In genomic region chr8:83565731-83566375, GRCm38 (mm10) we compare ENCODE assay signal across 8 mouse cellular contexts. TPM values are rescaled to one million over a fixed set of nuclear protein-coding genes. Genes with fewer than 3 reads are reported as not detected.
A peak's percentile ranks its signal among the peaks of the same experiment; 100 is the strongest.
DNase-seq lines count a peak whose midpoint lies in the region; ATAC-seq and TF ChIP-seq lines count a peak whose summit lies in the region.

No protein-coding gene starts in this region.

- ATAC-seq in forebrain, embryonic 12.5 days (ENCODE audit: low FRiP score): peak; percentile 15; the same call in 1 of the 2 replicates
- ATAC-seq in kidney, postnatal 0 days (replicated peaks; ENCODE audit: low FRiP score, low read depth): no peak
- peak; percentile 2; the same call in 1 of the 2 replicates for ATAC-seq in midbrain, postnatal 0 days (ENCODE audit: low FRiP score)

- H3K4me3 ChIP-seq in forebrain, embryonic 12.5 days (replicated peaks): no peak overlapping the region
- H3K4me3 ChIP-seq in kidney, postnatal 0 days (replicated peaks; ENCODE audit: low read depth, low read length): no peak overlapping the region
- H3K4me3 ChIP-seq in midbrain, postnatal 0 days (ENCODE audit: low read depth, low read length): no peak overlapping the region

- no peaks in the 10 kb centered on the region for H3K9me3 ChIP-seq in forebrain, embryonic 12.5 days
- no peaks in the 10 kb centered on the region for H3K9me3 ChIP-seq in kidney, postnatal 0 days (replicated peaks; ENCODE audit: low read length)
- H3K9me3 ChIP-seq in midbrain, postnatal 0 days (ENCODE audit: low read length): no peaks in the 10 kb centered on the region

- H3K4me1 ChIP-seq in forebrain, embryonic 12.5 days: peaks cover 21% of the 10 kb centered on the region
- H3K4me1 ChIP-seq in kidney, postnatal 0 days (replicated peaks; ENCODE audit: insufficient read depth, low read length): peaks cover 10% of the 10 kb centered on the region
- peaks cover 9% of the 10 kb centered on the region; the same call in 1 of the 2 replicates for H3K4me1 ChIP-seq in midbrain, postnatal 0 days (ENCODE audit: insufficient read depth, low read length)

- no peak overlapping the region for H3K4me2 ChIP-seq in forebrain, embryonic 12.5 days
- peak overlapping the region; percentile 80 for H3K4me2 ChIP-seq in kidney, postnatal 0 days (ENCODE audit: low read length)
- no peak overlapping the region for H3K4me2 ChIP-seq in midbrain, postnatal 0 days (ENCODE audit: low read depth, low read length, poor library complexity, severe bottlenecking)

- no peak overlapping the region for H3K27ac ChIP-seq in forebrain, embryonic 12.5 days
- no peak overlapping the region for H3K27ac ChIP-seq in kidney, postnatal 0 days
- H3K27ac ChIP-seq in midbrain, postnatal 0 days (ENCODE audit: low read depth, low read length): no peak overlapping the region

- DNase-seq in kidney, adult 18-20 months: peak; percentile 14
- DNase-seq in kidney, adult 11 months: no peak
- peak; percentile 16 for DNase-seq in brain, adult 2 months (ENCODE audit: low read depth, low spot score)
- DNase-seq in kidney, postnatal 0 days (ENCODE audit: low spot score): peak; percentile 51
- DNase-seq in midbrain, postnatal 0 days (ENCODE audit: low spot score): no peak
- DNase-seq in left cerebral cortex, adult 11 months (ENCODE audit: low spot score): no peak
- DNase-seq in ovary, postnatal 14 days (ENCODE audit: low spot score): no peak

- H3K9ac ChIP-seq in forebrain, embryonic 12.5 days: no peak overlapping the region
- H3K9ac ChIP-seq in kidney, postnatal 0 days (ENCODE audit: low read depth, low read length): peak overlapping the region; percentile 77; the same call in 1 of the 2 replicates
- no peak overlapping the region for H3K9ac ChIP-seq in midbrain, postnatal 0 days (replicated peaks; ENCODE audit: low read length, poor library complexity, severe bottlenecking)

- peaks cover 19% of the 10 kb centered on the region for H3K36me3 ChIP-seq in forebrain, embryonic 12.5 days (replicated peaks)
- peaks cover 7% of the 10 kb centered on the region; the same call in 1 of the 2 replicates for H3K36me3 ChIP-seq in kidney, postnatal 0 days (ENCODE audit: insufficient read depth, low read length)
- peaks cover 11% of the 10 kb centered on the region for H3K36me3 ChIP-seq in midbrain, postnatal 0 days (ENCODE audit: insufficient read depth, low read length)

- WGBS in forebrain, embryonic 12.5 days: 77% methylated on average over 9 of the region's 9 CpGs
- WGBS in kidney, postnatal 0 days: 78% methylated on average over 9 of the region's 9 CpGs
- WGBS in midbrain, postnatal 0 days: 74% methylated on average over 9 of the region's 9 CpGs

- H3K27me3 ChIP-seq in forebrain, embryonic 12.5 days: no peaks in the 10 kb centered on the region
- H3K27me3 ChIP-seq in kidney, postnatal 0 days (ENCODE audit: insufficient read depth, low read length): no peaks in the 10 kb centered on the region
- H3K27me3 ChIP-seq in midbrain, postnatal 0 days (ENCODE audit: insufficient read depth, low read length): no peaks in the 10 kb centered on the region

- peak; percentile 53; the same call in 1 of the 2 replicates for TF ChIP-seq CTCF in kidney, postnatal 0 days (IDR thresholded peaks at IDR 0.05; ENCODE audit: low read depth)
- TF ChIP-seq CTCF in midbrain, postnatal 0 days (IDR thresholded peaks at IDR 0.05): peak; percentile 38

RNA-seq across cellular contexts. Expression of gene Ndufb7, which starts 0.6 kb away (rescaled TPM):
- polyA plus RNA-seq in forebrain, embryonic 12.5 days (2016; fragmentation: Nextera tagmentation; extraction: Ambion mirVana): 356 and 359 TPM in 2 replicates
- 502 and 515 TPM in 2 replicates for polyA plus RNA-seq in kidney, postnatal 0 days (2015; fragmentation: Nextera tagmentation; extraction: Ambion mirVana)
- 151 and 158 TPM in 2 replicates for total RNA-seq in midbrain, postnatal 0 days (2014; rRNA removed)
- polyA plus RNA-seq in midbrain, postnatal 0 days (2015; fragmentation: Nextera tagmentation; extraction: Ambion mirVana): 396 and 420 TPM in 2 replicates

RNA-seq across cellular contexts. Expression of gene Olfr370, which starts 30.3 kb away (rescaled TPM):
- not detected in 2 replicates for polyA plus RNA-seq in forebrain, embryonic 12.5 days (2016; fragmentation: Nextera tagmentation; extraction: Ambion mirVana)
- not detected in 2 replicates for polyA plus RNA-seq in kidney, postnatal 0 days (2015; fragmentation: Nextera tagmentation; extraction: Ambion mirVana)
- not detected in 2 replicates for total RNA-seq in midbrain, postnatal 0 days (2014; rRNA removed)
- not detected in 2 replicates for polyA plus RNA-seq in midbrain, postnatal 0 days (2015; fragmentation: Nextera tagmentation; extraction: Ambion mirVana)

RNA-seq across cellular contexts. Expression of gene Tecr, which starts 41.9 kb away (rescaled TPM):
- 541 and 550 TPM in 2 replicates for polyA plus RNA-seq in forebrain, embryonic 12.5 days (2016; fragmentation: Nextera tagmentation; extraction: Ambion mirVana)
- 560 and 574 TPM in 2 replicates for polyA plus RNA-seq in kidney, postnatal 0 days (2015; fragmentation: Nextera tagmentation; extraction: Ambion mirVana)
- total RNA-seq in midbrain, postnatal 0 days (2014; rRNA removed): 1,134 and 1,270 TPM in 2 replicates
- 1,433 and 1,533 TPM in 2 replicates for polyA plus RNA-seq in midbrain, postnatal 0 days (2015; fragmentation: Nextera tagmentation; extraction: Ambion mirVana)

RNA-seq across cellular contexts. Expression of gene Dnajb1, which starts 42.1 kb away (rescaled TPM):
- 63.0 and 67.3 TPM in 2 replicates for polyA plus RNA-seq in forebrain, embryonic 12.5 days (2016; fragmentation: Nextera tagmentation; extraction: Ambion mirVana)
- 30.2 and 35.3 TPM in 2 replicates for polyA plus RNA-seq in kidney, postnatal 0 days (2015; fragmentation: Nextera tagmentation; extraction: Ambion mirVana)
- total RNA-seq in midbrain, postnatal 0 days (2014; rRNA removed): 41.0 and 43.3 TPM in 2 replicates
- polyA plus RNA-seq in midbrain, postnatal 0 days (2015; fragmentation: Nextera tagmentation; extraction: Ambion mirVana): 60.3 and 72.4 TPM in 2 replicates

Comparison
In these comparisons a context has a peak if more than half of its experiments do, and no peak if none do; other contexts are left out.
1. DNase-seq: peak in kidney, adult 18-20 months (single experiment), brain, adult 2 months (single experiment) and kidney, postnatal 0 days (single experiment); none in kidney, adult 11 months (single experiment), midbrain, postnatal 0 days (single experiment), left cerebral cortex, adult 11 months (single experiment) and ovary, postnatal 14 days (single experiment).